Mouse (Mus musculus): ENCODE data around the gene Ppp1ca.

- TF ChIP-seq CTCF (IDR thresholded peaks at IDR 0.05) (no peak), POLR2A (IDR thresholded peaks at IDR 0.05; ENCODE audit: insufficient read depth, low read depth, low read length) (no peak)
Measured at GRCm38 (mm10) chr19:4196048-4196447, 4.2 kb downstream of the Ppp1ca start.

All from heart, adult 2 months (tissue).